Mouse (Mus musculus): ENCODE measurements around the gene Ptges2.
A peak's percentile ranks its signal among the peaks of the same experiment; 100 is the strongest.

Ptges2 gene

GRCm38 (mm10) chr2:32415801-32416200, 20.1 kb downstream of the Ptges2 start:
- no peak for DNase-seq (ENCODE audit: low read depth, low spot score)

GRCm38 (mm10) chr2:32416556-32416955, 20.9 kb downstream of the Ptges2 start:
- no peak for DNase-seq (ENCODE audit: low read depth, low spot score)

GRCm38 (mm10) chr2:32417486-32417885, 21.8 kb downstream of the Ptges2 start:
- no peak for DNase-seq (ENCODE audit: low read depth, low spot score)

- no peak for DNase-seq (ENCODE audit: low read depth, low spot score)
Observed at GRCm38 (mm10) chr2:32418430-32419151, 22.9 kb downstream of the Ptges2 start.

GRCm38 (mm10) chr2:32419359-32419758, 23.7 kb downstream of the Ptges2 start:
- no peak for DNase-seq (ENCODE audit: low read depth, low spot score)

- no peak for DNase-seq (ENCODE audit: low read depth, low spot score)
Observed at GRCm38 (mm10) chr2:32420066-32420608, 24.4 kb downstream of the Ptges2 start.

GRCm38 (mm10) chr2:32420647-32421046, 25.0 kb downstream of the Ptges2 start:
- no peak for DNase-seq (ENCODE audit: low read depth, low spot score)

- no peak for DNase-seq (ENCODE audit: low read depth, low spot score)
Observed at GRCm38 (mm10) chr2:32421851-32422251, 26.2 kb downstream of the Ptges2 start.

GRCm38 (mm10) chr2:32423481-32424331, 28.0 kb downstream of the Ptges2 start:
- DNase-seq (ENCODE audit: low read depth, low spot score) = peak; percentile 86

GRCm38 (mm10) chr2:32424796-32425195, 29.1 kb downstream of the Ptges2 start:
- DNase-seq (ENCODE audit: low read depth, low spot score) = no peak

GRCm38 (mm10) chr2:32425568-32425967, 29.9 kb downstream of the Ptges2 start:
- no peak for DNase-seq (ENCODE audit: low read depth, low spot score)

GRCm38 (mm10) chr2:32426141-32426540, 30.4 kb downstream of the Ptges2 start:
- no peak for DNase-seq (ENCODE audit: low read depth, low spot score)

- DNase-seq (ENCODE audit: low read depth, low spot score) = no peak
Observed at GRCm38 (mm10) chr2:32427720-32428119, 32.0 kb downstream of the Ptges2 start.

GRCm38 (mm10) chr2:32428262-32428722, 32.6 kb downstream of the Ptges2 start:
- DNase-seq (ENCODE audit: low read depth, low spot score) = no peak

GRCm38 (mm10) chr2:32429215-32429891, 33.7 kb downstream of the Ptges2 start:
- DNase-seq (ENCODE audit: low read depth, low spot score) = no peak

GRCm38 (mm10) chr2:32430701-32431676, 35.3 kb downstream of the Ptges2 start:
- DNase-seq (ENCODE audit: low read depth, low spot score) = peak; percentile 85

- DNase-seq (ENCODE audit: low read depth, low spot score) = no peak
Observed at GRCm38 (mm10) chr2:32436686-32437372, 41.1 kb downstream of the Ptges2 start.

- no peak for DNase-seq (ENCODE audit: low read depth, low spot score)
Observed at GRCm38 (mm10) chr2:32437612-32438166, 42.0 kb downstream of the Ptges2 start.

- DNase-seq (ENCODE audit: low read depth, low spot score) = no peak
Observed at GRCm38 (mm10) chr2:32438733-32439132, 43.0 kb downstream of the Ptges2 start.

GRCm38 (mm10) chr2:32439177-32439576, 43.5 kb downstream of the Ptges2 start:
- DNase-seq (ENCODE audit: low read depth, low spot score) = no peak
